Mouse (Mus musculus) brain, embryonic 14.5 days (tissue): ENCODE measurements around the gene Btf3.

ENCODE experiments used
- CTCF ChIP-seq: fragments of 200-500 bp; IDR thresholded peaks from 2 replicates; pipeline ENCODE4 v1.5.1; 2012; ENCODE audit warnings: inconsistent platforms, mild to moderate bottlenecking, moderate library complexity, borderline replicate concordance; ENCODE audit not compliant: insufficient read depth, insufficient read length; ENCODE audit errors: extremely low read depth
- POLR2A ChIP-seq: fragments of 200-500 bp; IDR thresholded peaks from 2 replicates; pipeline ENCODE4 v1.6.1; 2012; ENCODE audit warnings: mild to moderate bottlenecking, inconsistent platforms, borderline replicate concordance; ENCODE audit not compliant: poor library complexity, insufficient read depth, insufficient read length, severe bottlenecking; ENCODE audit errors: extremely low read depth

DNA sequence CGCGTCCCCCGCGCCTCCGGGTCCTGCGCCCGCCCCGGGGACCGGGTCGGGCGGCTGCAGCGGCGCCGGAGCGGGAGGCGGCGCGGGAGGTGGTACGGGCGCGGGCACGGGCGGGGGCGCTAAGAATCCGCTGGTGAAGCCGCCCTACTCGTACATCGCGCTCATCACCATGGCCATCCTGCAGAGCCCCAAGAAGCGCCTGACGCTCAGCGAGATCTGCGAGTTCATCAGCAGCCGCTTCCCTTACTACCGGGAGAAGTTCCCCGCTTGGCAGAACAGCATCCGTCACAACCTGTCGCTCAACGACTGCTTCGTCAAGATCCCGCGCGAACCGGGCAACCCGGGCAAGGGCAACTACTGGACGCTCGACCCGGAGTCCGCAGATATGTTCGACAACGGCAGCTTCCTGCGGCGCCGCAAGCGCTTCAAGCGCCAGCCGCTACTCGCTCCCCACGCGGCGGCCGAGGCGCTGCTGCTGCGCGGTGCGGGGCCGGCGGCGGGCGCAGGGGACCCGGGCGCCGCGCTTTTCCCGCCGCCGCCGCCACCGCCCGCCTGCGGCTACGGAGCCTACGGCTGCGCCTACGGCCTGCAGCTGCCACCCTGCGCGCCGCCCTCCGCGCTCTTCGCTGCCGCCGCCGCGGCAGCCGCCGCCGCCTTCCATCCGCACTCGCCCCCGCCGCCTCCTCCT lies 38.2 kb upstream of the Btf3 start:
- TF ChIP-seq POLR2A (no peak), CTCF (no peak)
